Mouse (Mus musculus) forebrain, embryonic 11.5 days (tissue): Measurements from ENCODE around the gene Brip1. TPM values are rescaled to one million over a fixed set of nuclear protein-coding genes. Genes with fewer than 3 reads are reported as not detected.

Experiments
- ATAC-seq: fragments of 200-750 bp; cut with Nextera tagmentation; replicated peaks from 2 replicates; pipeline ENCODE4 v1.8.0; 2017; ENCODE audit warnings: moderate TSS enrichment; ENCODE audit not compliant: low FRiP score
- DNase-seq: peaks from one replicate; pipeline ENCODE4 v3.0.0-alpha.2; 2017; ENCODE audit warnings: low spot score
- H3K27ac ChIP-seq: fragments of 300-500 bp; sonication (generic); 2 replicates; pipeline ENCODE4 v1.5.1; 2014; ENCODE audit warnings: low read depth, low read length
- H3K27me3 ChIP-seq: fragments of 300-500 bp; sonication (generic); 2 replicates; pipeline ENCODE4 v1.6.1; 2014; ENCODE audit warnings: mild to moderate bottlenecking, low read length, mixed read lengths; ENCODE audit not compliant: control insufficient read depth, insufficient read depth
- H3K36me3 ChIP-seq: fragments of 300-500 bp; sonication (generic); 2 replicates; pipeline ENCODE4 v1.6.1; 2014; ENCODE audit warnings: mild to moderate bottlenecking, low read length, moderate library complexity, mixed read lengths; ENCODE audit not compliant: control insufficient read depth, insufficient read depth
- H3K4me1 ChIP-seq: fragments of 300-500 bp; sonication (generic); replicated peaks from 2 replicates; pipeline ENCODE4 v1.6.1; 2014; ENCODE audit warnings: low read length, mixed read lengths; ENCODE audit not compliant: control insufficient read depth, insufficient read depth
- H3K4me2 ChIP-seq: fragments of 300-500 bp; sonication (generic); 2 replicates; pipeline ENCODE4 v1.6.1; 2014; ENCODE audit warnings: low read depth, mild to moderate bottlenecking, low read length, moderate library complexity, mixed read lengths; ENCODE audit not compliant: severe bottlenecking
- H3K4me3 ChIP-seq: fragments of 300-500 bp; sonication (generic); 2 replicates; pipeline ENCODE4 v1.5.1; 2014; ENCODE audit warnings: low read depth, low read length
- H3K9ac ChIP-seq: fragments of 300-500 bp; sonication (generic); 2 replicates; pipeline ENCODE4 v1.6.1; 2014; ENCODE audit warnings: low read length
- H3K9me3 ChIP-seq: fragments of 300-500 bp; sonication (generic); 2 replicates; pipeline ENCODE4 v1.6.1; 2016; ENCODE audit warnings: low read length, mixed read lengths; ENCODE audit not compliant: control insufficient read depth
- WGBS: fragments of 180-500 bp; shearing (Covaris S2); extraction: QIAGEN DNeasy Blood & Tissue Kit; methylation state at CpG from one replicate; pipeline ENCODE4 v1.1.7; 2014; 5-methylcytosine and 5-hydroxymethylcytosine counted together
- polyA plus RNA-seq: library from polyadenylated mRNA; unstranded; fragments of >200 nt; fragmentation: Nextera tagmentation; extraction: Ambion mirVana; gene quantifications from 2 replicates; pipeline ENCODE4 v1.2.1, GENCODE M21; 2014

Gene Brip1
- polyA plus RNA-seq, 1 experiment from 2014 or later = 12.7 TPM

DNA sequence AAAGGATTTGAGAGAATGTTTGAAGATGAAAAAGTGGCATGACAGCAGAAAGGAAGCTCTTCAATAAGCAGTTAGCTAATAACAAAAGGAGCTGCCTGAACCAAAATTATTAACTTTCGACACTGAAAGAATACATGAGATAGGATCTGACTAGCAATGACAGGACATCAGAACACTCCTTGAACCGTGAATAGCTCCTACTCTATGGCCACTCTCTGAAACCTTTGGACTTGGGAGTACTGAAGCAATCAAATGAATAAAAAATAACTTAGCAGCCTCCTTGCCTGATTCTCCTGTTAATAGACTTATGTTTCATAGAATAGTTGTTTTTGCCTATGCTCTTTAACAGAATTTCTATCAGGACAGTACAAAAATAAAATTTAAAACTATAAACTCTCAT lies 40.7 kb downstream of the Brip1 start:
- Histone ChIP-seq H3K36me3 (no peaks in the 10 kb centered on the region), H3K4me3 (no peak overlapping the region)
- ATAC-seq = no peak

DNA sequence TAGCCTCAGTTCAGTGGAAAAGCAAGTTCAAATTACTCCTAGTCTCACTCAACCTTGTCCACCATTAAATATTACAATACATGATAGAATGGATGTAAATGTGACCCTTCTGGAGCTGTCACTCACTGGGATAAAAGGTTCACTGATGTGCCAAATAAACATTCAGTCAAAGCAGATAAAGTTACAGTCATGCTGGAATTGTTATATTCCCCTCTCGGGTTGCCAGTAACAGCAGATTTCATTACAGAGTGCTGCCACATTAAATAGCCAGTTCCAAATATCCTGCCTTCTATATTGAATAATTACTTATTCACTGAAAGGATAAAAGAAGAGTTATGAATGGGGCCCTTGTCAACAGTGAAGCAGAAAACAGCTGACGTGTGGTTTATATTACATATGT lies 42.0 kb downstream of the Brip1 start:
- Histone ChIP-seq H3K4me3 (no peak overlapping the region), H3K9me3 (no peaks in the 10 kb centered on the region), H3K4me1 (no peaks in the 10 kb centered on the region), H3K27me3 (no peaks in the 10 kb centered on the region), H3K27ac (no peak overlapping the region), H3K9ac (no peak overlapping the region), H3K36me3 (no peaks in the 10 kb centered on the region), H3K4me2 (no peak overlapping the region)
- WGBS = 45% methylated on average over 2 of the region's 2 CpGs
- no peak for ATAC-seq
- no peak for DNase-seq

More for the DNA sequence above, 40.7 kb downstream of the Brip1 start:
- no peaks in the 10 kb centered on the region for H3K27me3 ChIP-seq
- no peak overlapping the region for H3K9ac ChIP-seq
- H3K4me1 ChIP-seq = no peaks in the 10 kb centered on the region
- no peaks in the 10 kb centered on the region for H3K9me3 ChIP-seq
- WGBS = 80% methylated on average over 2 of the region's 2 CpGs
- H3K27ac ChIP-seq = no peak overlapping the region
- DNase-seq = no peak
- no peak overlapping the region for H3K4me2 ChIP-seq

DNA sequence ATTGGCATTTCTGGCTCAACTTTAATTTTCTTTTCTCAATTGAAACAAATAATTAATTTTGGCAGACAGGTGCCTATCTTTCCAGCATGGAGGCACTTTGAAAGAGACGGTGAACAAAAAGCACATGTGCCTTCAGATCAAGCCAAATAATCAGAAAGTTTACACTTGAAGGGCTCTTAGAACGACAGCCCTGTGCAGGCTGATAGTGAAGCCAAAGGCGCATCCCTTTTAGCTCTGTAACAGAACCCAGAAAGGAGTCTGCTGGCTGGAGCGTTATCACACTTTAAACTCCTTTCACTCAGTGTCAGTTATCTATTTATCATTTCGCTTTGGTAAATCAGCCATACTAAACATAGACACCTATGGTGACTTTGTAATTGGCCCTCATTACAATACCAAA lies 45.4 kb downstream of the Brip1 start:
- Histone ChIP-seq H3K9me3 (no peaks in the 10 kb centered on the region), H3K4me1 (no peaks in the 10 kb centered on the region), H3K36me3 (no peaks in the 10 kb centered on the region), H3K27ac (no peak overlapping the region), H3K4me3 (no peak overlapping the region), H3K4me2 (no peak overlapping the region), H3K27me3 (no peaks in the 10 kb centered on the region), H3K9ac (no peak overlapping the region)
- 81% methylated on average over 5 of the region's 5 CpGs for WGBS
- no peak for DNase-seq
- ATAC-seq = no peak

DNA sequence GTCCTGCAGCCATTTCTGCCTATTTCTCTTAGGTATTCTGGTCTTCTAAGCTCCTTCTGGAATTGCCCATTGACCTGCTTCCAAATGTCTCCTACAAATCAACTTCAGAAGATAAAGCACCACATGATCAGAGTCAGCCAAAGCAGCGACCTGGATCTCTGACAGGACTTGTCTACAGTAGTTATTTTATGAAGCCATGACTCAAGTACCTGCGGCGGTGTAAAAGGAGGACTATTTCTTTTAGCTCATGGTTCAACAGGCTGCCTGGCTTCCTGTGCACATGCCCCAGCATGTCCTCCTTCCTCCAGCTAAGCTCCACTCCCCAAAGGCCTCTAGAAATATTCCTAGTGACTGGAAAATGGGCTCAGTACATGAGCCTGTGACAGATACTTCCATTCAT lies 69.7 kb downstream of the Brip1 start:
- 90% methylated on average over 3 of the region's 3 CpGs for WGBS
- DNase-seq = no peak
- Histone ChIP-seq H3K4me1 (no peaks in the 10 kb centered on the region), H3K9me3 (no peaks in the 10 kb centered on the region), H3K36me3 (no peaks in the 10 kb centered on the region), H3K27ac (no peak overlapping the region), H3K9ac (no peak overlapping the region), H3K4me3 (no peak overlapping the region), H3K4me2 (no peak overlapping the region), H3K27me3 (no peaks in the 10 kb centered on the region)
- ATAC-seq = no peak

DNA sequence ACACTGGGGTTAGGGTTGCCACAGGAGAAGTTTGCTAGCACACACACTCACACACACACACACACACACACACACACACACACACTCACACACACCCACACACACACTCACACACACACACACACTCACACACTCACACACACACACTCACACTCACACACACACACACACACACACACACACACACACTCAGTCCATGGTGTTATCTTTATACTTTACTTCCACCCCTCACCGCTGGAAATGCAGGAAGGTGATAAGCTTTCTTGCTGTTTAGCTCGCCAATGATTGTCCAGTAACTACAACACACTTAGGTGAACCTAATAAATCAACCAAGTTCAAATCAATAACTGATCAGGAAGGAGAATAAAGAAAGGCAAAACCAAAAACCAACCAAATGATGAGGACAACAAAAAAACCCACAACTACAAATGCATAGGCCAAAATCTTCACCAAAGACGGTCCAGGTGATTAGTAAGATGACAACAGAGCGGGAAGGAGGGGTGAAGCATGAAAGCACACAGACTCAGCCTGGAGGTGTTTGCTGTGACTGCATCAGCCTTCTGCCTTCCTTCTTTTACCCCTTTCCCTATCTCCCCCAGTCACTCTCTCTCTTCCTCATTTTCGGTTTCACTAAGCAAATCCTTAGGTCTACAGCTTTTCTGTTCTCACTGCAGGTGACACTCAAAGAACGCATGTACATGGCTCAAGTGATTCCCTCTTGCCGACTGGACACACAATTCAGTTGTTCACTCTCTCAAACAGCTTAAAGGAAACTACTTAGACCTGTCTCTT lies 83.7 kb downstream of the Brip1 start:
- Histone ChIP-seq H3K27ac (no peak overlapping the region), H3K4me3 (no peak overlapping the region), H3K36me3 (no peaks in the 10 kb centered on the region), H3K4me2 (no peak overlapping the region), H3K27me3 (no peaks in the 10 kb centered on the region), H3K4me1 (no peaks in the 10 kb centered on the region), H3K9me3 (no peaks in the 10 kb centered on the region), H3K9ac (no peak overlapping the region)
- DNase-seq = no peak
- WGBS = 89% methylated on average over 7 of the region's 7 CpGs
- ATAC-seq = no peak

DNA sequence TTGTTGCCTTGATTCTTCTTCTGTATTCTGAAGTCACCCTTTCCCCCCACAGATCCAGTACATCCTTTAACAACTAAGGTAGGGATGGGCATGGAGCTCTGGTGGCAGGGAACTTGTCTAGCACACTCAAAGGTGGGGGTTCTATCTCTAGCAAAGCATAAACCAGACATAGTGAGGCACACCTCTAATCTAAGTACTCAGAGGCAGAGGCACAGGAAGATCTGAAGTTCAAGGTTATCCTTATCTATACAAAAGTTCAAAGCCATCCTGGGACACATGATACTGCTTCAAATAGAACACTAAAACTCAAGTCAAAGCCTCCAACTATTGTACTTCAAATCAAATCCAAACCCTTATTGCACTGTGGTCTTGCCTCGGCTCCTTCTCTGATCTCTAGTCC lies 85.0 kb downstream of the Brip1 start:
- ATAC-seq (no peak), DNase-seq (no peak)
- 94% methylated on average over 1 of the region's 1 CpGs for WGBS
- no peak overlapping the region for H3K4me2 ChIP-seq
- no peak overlapping the region for H3K4me3 ChIP-seq
- no peaks in the 10 kb centered on the region for H3K9me3 ChIP-seq
- no peaks in the 10 kb centered on the region for H3K36me3 ChIP-seq
- H3K27me3 ChIP-seq = no peaks in the 10 kb centered on the region
- no peak overlapping the region for H3K9ac ChIP-seq
- H3K4me1 ChIP-seq = no peaks in the 10 kb centered on the region
- no peak overlapping the region for H3K27ac ChIP-seq

DNA sequence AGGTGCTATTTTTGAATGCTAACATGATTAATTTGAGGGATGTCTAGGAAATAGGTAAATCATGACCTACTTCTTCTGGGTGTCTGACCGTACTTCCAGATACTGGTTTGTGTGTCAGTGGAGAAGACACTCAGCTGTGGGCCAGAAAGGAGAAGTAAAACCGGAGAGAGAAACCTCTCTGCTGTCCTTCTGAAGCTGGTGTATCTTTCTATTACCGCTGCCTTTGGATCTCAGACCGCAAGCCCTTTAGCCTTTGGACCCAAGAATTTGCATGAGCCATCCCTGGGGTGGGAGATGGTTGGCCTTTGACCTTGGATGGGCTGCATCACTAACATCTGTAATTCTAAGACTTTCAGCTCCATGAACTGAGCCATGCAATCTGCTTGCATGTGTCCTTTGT lies 93.7 kb downstream of the Brip1 start:
- Histone ChIP-seq H3K4me3 (no peak overlapping the region), H3K27ac (no peak overlapping the region), H3K4me2 (no peak overlapping the region), H3K9me3 (no peaks in the 10 kb centered on the region), H3K27me3 (no peaks in the 10 kb centered on the region), H3K36me3 (no peaks in the 10 kb centered on the region; the same call in 1 of the 2 replicates), H3K4me1 (no peaks in the 10 kb centered on the region), H3K9ac (no peak overlapping the region)
- WGBS = 94% methylated on average over 4 of the region's 4 CpGs
- ATAC-seq = no peak
- DNase-seq = no peak

DNA sequence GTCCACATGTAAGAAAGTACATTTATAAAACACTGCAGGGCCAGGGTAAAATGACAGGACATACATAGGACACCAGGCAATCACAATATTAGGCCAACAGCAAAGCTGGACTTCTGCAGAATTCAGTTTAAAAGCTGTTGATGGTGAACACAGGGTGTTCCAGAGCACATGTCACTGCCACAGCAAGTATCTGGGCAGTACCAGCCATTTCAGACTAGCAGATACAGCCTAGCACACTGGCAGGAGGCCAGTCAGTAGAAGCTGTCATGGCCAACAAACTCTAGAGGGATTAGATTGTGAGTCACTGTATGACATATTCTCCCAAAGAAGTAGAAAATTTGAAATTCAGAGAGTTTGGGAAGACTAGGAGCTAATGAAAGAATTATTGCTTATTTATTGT lies 94.4 kb downstream of the Brip1 start:
- Histone ChIP-seq H3K4me3 (no peak overlapping the region), H3K9ac (no peak overlapping the region), H3K9me3 (no peaks in the 10 kb centered on the region), H3K4me2 (no peak overlapping the region), H3K36me3 (no peaks in the 10 kb centered on the region; the same call in 1 of the 2 replicates), H3K27ac (no peak overlapping the region), H3K27me3 (no peaks in the 10 kb centered on the region), H3K4me1 (no peaks in the 10 kb centered on the region)
- no peak for ATAC-seq
- no peak for DNase-seq

DNA sequence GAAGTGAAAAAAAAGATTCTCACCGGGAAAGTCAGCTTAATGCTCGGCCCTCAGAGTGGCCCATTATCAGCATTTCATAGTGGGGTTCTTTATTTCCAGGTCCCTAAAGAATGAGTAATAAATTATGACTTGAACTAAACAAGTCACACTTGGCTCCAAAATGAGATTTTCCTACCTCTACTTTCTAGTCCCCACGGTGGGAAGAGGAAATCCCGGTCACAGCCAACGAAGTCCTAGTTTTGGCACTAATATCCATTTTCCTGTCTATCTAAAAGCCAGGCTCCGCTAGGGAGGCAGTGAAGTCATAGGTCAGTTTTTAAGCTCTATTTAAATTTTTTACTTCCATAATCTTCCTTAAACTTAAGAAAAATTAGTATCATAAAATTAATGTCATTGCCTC lies 99.8 kb downstream of the Brip1 start:
- no peak overlapping the region for H3K4me2 ChIP-seq
- DNase-seq (no peak), ATAC-seq (no peak)
- H3K36me3 ChIP-seq = no peaks in the 10 kb centered on the region; the same call in 1 of the 2 replicates
- H3K9ac ChIP-seq = no peak overlapping the region
- H3K4me1 ChIP-seq = no peaks in the 10 kb centered on the region
- H3K9me3 ChIP-seq = no peaks in the 10 kb centered on the region
- H3K27me3 ChIP-seq = no peaks in the 10 kb centered on the region
- no peak overlapping the region for H3K4me3 ChIP-seq
- 91% methylated on average over 6 of the region's 6 CpGs for WGBS
- H3K27ac ChIP-seq = no peak overlapping the region
